Mouse (Mus musculus) small intestine, adult 2 months (tissue): Measurements from ENCODE around the gene Gabbr2. TPM values are rescaled to one million over a fixed set of nuclear protein-coding genes. Genes with fewer than 3 reads are reported as not detected.
"Not testable (repeated sequence)": the region's sequence is repeated elsewhere in the genome, so short reads cannot be mapped to it uniquely, and the experiment has no call there.

Experiments
- H3K27ac ChIP-seq: fragments of 200-500 bp; 2 replicates; pipeline ENCODE4 v1.5.1; 2012; ENCODE audit warnings: low read depth, low read length, control low read depth, inconsistent platforms; ENCODE audit not compliant: insufficient read depth
- H3K27me3 ChIP-seq: fragments of 200-500 bp; 2 replicates; pipeline ENCODE4 v1.6.1; 2012; ENCODE audit warnings: mild to moderate bottlenecking, moderate library complexity, low read length, inconsistent platforms; ENCODE audit not compliant: control insufficient read depth, insufficient read depth
- H3K36me3 ChIP-seq: fragments of 200-500 bp; 2 replicates; pipeline ENCODE4 v1.6.1; 2012; ENCODE audit warnings: mild to moderate bottlenecking, low read length, control low read depth, inconsistent platforms; ENCODE audit not compliant: control insufficient read depth, insufficient read depth
- H3K4me1 ChIP-seq: fragments of 200-500 bp; 2 replicates; pipeline ENCODE4 v1.6.1; 2012; ENCODE audit warnings: low read length, inconsistent platforms, mixed read lengths; ENCODE audit not compliant: control insufficient read depth, insufficient read depth, insufficient read length
- H3K4me3 ChIP-seq: fragments of 200-500 bp; 2 replicates; pipeline ENCODE4 v1.5.1; 2012; ENCODE audit warnings: low read depth, mild to moderate bottlenecking, control low read depth, inconsistent platforms, low read length, moderate library complexity
- CTCF ChIP-seq: fragments of 200-500 bp; IDR thresholded peaks from 2 replicates; pipeline ENCODE4 v1.5.1; 2012; ENCODE audit warnings: low read depth, mild to moderate bottlenecking, control low read depth, inconsistent platforms, low read length, moderate library complexity, mixed read lengths; ENCODE audit not compliant: insufficient replicate concordance, insufficient read length; ENCODE audit errors: extremely low read depth
- POLR2A ChIP-seq: fragments of 200-500 bp; IDR thresholded peaks from 2 replicates; pipeline ENCODE4 v1.6.1; 2012; ENCODE audit warnings: low read depth, mild to moderate bottlenecking, control low read depth, inconsistent platforms, low read length, moderate library complexity
- WGBS: fragments of 180-500 bp; shearing (Covaris S2); methylation state at CpG from one replicate; pipeline ENCODE4 v1.1.7; 2018; 5-methylcytosine and 5-hydroxymethylcytosine counted together
- polyA plus RNA-seq: library from polyadenylated mRNA; depleted of rRNA; stranded (reverse); fragments of >200 nt; gene quantifications from 2 replicates; pipeline ENCODE4 v1.2.3, GENCODE M21; 2012

Gabbr2 gene
- polyA plus RNA-seq, 1 experiment: 0.74 TPM

GRCm38 (mm10) chr4:46655298-46655697 lies 336.4 kb downstream of the Gabbr2 start:
- Histone ChIP-seq H3K36me3 (no peaks in the 10 kb centered on the region), H3K27ac (no peak overlapping the region), H3K4me3 (no peak overlapping the region), H3K27me3 (no peaks in the 10 kb centered on the region), H3K4me1 (peaks cover 2% of the 10 kb centered on the region)
- TF ChIP-seq POLR2A (no peak), CTCF (no peak)
- 36% methylated on average over 1 of the region's 1 CpGs for WGBS

GRCm38 (mm10) chr4:46650086-46650753 lies 341.5 kb downstream of the Gabbr2 start, which contains the start of gene Tbc1d2:
Gene Tbc1d2, minus strand, starts transcription at chr4:46650209.
- TF ChIP-seq CTCF (0 out of 2 replicates have a peak, but pooled peaks have one; percentile 11), POLR2A (peak; percentile 76)
- no peaks in the 10 kb centered on the region for H3K36me3 ChIP-seq
- whole genome bisulfite sequencing: under 1% methylated on average over 69 of the region's 69 CpGs
- peak within 1 kb of the TSS; percentile 67 for H3K27ac ChIP-seq
- no peaks in the 10 kb centered on the region for H3K27me3 ChIP-seq
- peak within 1 kb of the TSS; percentile 84 for H3K4me3 ChIP-seq
- peaks cover 2% of the 10 kb centered on the region for H3K4me1 ChIP-seq

DNA sequence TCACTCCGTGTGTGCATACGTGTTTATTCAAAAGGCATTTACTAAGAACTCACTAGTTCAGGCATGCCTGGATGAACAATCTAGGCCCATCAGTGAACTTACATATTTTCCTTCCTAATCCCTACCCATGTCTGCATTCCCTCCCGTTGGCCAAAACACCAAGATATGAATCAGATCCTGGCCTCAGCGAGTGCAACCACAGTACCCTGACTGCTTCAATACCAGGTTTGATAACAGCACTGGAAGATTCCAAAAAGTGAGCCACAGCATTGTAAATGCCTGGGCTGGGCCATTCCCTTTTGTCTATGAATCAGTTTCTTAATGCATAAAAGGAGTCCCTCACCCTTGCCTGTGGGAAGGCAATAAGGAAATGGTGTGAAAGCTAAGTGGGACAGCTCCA lies 342.5 kb downstream of the Gabbr2 start:
- no peak overlapping the region for H3K27ac ChIP-seq

DNA sequence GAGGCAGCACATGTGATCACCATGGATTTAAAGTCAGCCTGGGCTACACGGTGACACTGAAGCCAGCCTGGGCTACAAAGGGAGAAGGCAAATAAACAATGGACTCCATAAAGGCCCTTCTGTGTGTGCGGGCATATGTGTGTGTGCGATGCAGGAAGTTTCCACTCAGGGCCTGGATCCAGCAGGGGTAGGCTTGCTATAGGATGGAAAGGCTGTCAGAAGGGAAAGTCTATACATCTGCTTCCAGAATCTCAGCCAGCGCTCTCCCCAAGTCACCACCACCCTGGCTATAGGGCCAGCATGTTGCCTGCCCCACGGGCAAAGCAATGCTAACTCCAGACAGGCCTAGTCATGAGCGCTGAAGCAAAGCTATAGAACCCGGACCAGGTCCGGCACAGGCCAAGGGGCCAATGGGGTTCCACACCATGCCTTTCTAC lies 348.0 kb downstream of the Gabbr2 start:
- TF ChIP-seq CTCF (no peak), POLR2A (no peak)
- no peaks in the 10 kb centered on the region for H3K27me3 ChIP-seq
- 0 out of 2 replicates have a peak overlapping the region, but pooled peaks have one; percentile 7 for H3K27ac ChIP-seq
- 85% methylated on average over 8 of the region's 8 CpGs for WGBS
- H3K36me3 ChIP-seq: no peaks in the 10 kb centered on the region
- H3K4me1 ChIP-seq: peaks cover 7% of the 10 kb centered on the region
- H3K4me3 ChIP-seq: no peak overlapping the region

More for the DNA sequence above, 342.5 kb downstream of the Gabbr2 start:
- peak overlapping the region; percentile 84 for H3K4me3 ChIP-seq
- no peaks in the 10 kb centered on the region for H3K4me1 ChIP-seq
- no peak for TF ChIP-seq CTCF
- no peaks in the 10 kb centered on the region for H3K27me3 ChIP-seq
- 46% methylated on average over 4 of the region's 4 CpGs for WGBS
- H3K36me3 ChIP-seq: no peaks in the 10 kb centered on the region

DNA sequence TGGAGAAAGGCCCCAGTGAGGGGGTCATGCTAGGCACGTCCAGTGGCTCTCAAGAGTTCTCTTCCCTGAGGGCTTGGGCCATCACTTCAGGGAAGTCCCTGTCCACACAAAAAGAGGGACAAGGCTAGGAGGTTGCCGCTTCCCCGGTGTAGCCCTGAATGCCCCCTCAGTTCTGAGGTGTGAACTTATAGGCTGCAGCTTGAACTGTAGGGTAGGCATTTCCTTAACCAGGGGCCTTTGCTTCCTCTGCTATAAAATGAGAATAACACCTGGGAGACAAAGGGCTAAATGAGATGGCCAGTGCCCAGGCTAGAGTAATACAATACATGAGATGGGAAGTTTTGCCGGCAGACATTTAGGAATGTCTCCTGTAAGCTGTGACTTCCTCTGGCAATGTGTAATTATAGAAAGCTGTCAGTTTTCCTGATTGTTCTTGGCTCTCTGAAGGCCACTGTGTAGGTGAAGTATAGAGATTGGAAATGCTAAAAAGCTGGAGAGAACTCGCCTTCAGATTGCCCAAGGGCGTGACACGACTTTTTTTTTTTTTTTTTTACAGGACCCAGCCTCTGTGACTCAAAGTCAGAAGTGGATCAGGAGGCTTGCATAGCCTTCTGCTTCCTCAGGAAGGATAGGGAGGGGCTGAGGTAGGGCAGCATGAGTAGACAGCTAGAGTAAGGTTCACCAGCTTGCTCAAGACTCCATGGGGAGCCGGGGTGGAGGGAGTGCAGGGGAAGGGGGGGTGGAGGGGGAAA lies 348.6 kb downstream of the Gabbr2 start:
- WGBS: 63% methylated on average over 8 of the region's 8 CpGs
- Histone ChIP-seq H3K27ac (peak overlapping the region; percentile 22; the same call in 1 of the 2 replicates), H3K36me3 (no peaks in the 10 kb centered on the region), H3K4me1 (peaks cover 7% of the 10 kb centered on the region), H3K4me3 (no peak overlapping the region), H3K27me3 (no peaks in the 10 kb centered on the region)
- no peak for TF ChIP-seq CTCF
- TF ChIP-seq POLR2A: no peak

GRCm38 (mm10) chr4:46641283-46641682 lies 350.4 kb downstream of the Gabbr2 start:
- TF ChIP-seq POLR2A (no peak), CTCF (no peak)
- H3K36me3 ChIP-seq: no peaks in the 10 kb centered on the region
- no peaks in the 10 kb centered on the region for H3K27me3 ChIP-seq
- no peak overlapping the region for H3K4me3 ChIP-seq
- H3K4me1 ChIP-seq: peaks cover 7% of the 10 kb centered on the region
- H3K27ac ChIP-seq: no peak overlapping the region
- WGBS: 78% methylated on average over 4 of the region's 4 CpGs

DNA sequence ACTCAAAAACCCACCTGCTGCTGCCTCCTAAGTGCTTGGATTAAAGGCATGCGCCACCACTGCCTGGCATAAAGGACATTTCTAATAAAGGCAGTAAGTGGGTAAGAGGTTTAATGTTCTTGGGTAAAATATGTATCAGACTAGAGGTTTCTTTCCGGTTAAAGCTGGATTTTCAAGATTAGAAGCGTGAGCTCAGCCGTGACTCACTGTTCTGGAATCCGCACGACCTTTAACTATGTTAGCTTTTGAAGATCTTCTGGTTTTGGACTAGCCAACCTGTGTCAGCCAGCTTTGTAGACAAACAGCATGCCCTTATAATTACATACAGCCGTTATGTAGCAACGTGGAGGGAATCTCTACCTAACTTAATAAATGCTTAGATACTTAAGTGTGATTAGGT lies 351.8 kb downstream of the Gabbr2 start:
- Histone ChIP-seq H3K4me1 (peaks cover 7% of the 10 kb centered on the region), H3K27ac (no peak overlapping the region), H3K4me3 (no peak overlapping the region), H3K27me3 (no peaks in the 10 kb centered on the region), H3K36me3 (no peaks in the 10 kb centered on the region)
- TF ChIP-seq POLR2A: no peak
- WGBS: 82% methylated on average over 8 of the region's 8 CpGs

- H3K27ac ChIP-seq, H3K4me1 ChIP-seq, H3K36me3 ChIP-seq, H3K27me3 ChIP-seq, H3K4me3 ChIP-seq: not testable (repeated sequence)
- 95% methylated on average over 10 of the region's 10 CpGs for WGBS
Measured at GRCm38 (mm10) chr4:46637250-46637649, 354.4 kb downstream of the Gabbr2 start.
